Mouse (Mus musculus) layer of hippocampus, postnatal 25 days (tissue): ENCODE data around the gene Crtc1. TPM values are rescaled to one million over a fixed set of nuclear protein-coding genes. Genes with fewer than 3 reads are reported as not detected.

Experiments
- DNase-seq, 2 experiments: peaks; one replicate each; pipeline ENCODE4 v3.0.0; 2022; ENCODE audit warnings: mixed read lengths in 2 of 2, low spot score in 1 of 2; ENCODE audit errors: extremely low spot score in 1 of 2
- total RNA-seq, 2 experiments: library from RNA; stranded (reverse); gene quantifications; 2 replicates each; pipeline ENCODE4 v1.2.3; 2021

The Crtc1 gene
- 100 to 1,000 TPM; 166 to 172 TPM for total RNA-seq

DNA sequence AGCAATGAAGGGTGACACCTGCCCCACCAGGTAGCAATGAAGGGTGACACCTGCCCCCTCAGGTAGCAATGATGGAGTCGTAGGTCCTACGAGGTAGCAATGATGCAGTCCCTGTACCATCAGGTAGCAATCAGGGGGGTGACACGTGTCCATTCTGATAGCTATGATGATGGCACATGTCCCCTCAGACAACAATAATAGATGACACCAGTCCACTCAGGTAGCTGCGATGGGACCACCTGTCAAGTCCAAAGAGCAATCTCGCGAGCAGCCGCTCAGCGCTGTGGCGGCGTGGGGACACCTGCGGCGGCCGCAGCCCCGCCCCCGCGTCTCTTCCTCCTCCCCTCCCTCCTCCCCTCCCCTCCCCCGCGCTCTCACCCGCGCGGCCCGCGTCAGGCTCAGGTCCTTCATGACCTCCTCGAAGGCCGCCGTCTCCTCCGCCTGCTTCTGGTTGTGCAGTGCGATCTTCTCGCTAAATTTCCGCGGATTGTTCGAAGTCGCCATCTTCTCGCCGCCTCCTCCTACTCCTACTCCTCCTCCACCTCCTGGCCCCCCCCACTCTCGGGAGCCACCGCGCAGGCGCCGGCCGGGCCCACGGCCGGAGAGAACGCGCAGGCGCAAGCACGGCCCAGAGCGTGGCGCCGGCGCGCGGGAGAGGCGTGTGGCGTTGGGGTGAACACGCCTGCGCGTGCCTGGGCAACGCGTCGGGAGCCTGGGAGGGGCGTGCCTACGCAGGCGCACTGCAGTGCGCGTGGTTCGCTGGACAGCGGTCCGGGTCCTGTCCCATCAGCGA, at the start of gene Crtc1:
Gene Crtc1 (minus strand): TSS at position 525 of the 793 bp plus-strand sequence.
- DNase-seq: peak; percentile 92

DNA sequence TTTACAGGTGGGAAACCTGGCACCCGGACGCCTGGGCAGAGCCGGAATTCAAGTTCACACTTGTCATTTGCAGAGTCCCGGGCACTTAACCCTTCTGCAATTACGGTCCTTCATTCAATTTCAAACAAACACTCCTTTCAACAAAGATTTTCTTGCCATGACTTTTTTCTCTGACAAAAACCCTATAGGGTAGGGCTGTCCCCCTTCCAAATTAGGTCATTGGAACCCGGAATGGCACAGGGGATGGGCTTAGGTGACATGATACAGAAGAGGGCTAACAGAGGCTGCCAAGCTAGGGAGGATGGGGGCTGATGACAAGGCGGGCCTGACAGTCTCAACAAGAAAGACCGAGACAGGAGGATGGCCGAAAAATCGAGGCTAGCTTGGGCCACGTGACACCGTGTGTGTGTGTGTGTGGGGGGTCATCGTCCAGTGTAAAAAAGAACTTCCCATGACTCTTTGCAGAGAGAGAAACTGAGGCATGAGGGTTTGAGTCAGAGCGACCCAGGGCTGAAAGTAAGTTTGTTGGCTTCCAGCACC, 49.6 kb upstream of the Crtc1 start:
- no peak for DNase-seq

DNA sequence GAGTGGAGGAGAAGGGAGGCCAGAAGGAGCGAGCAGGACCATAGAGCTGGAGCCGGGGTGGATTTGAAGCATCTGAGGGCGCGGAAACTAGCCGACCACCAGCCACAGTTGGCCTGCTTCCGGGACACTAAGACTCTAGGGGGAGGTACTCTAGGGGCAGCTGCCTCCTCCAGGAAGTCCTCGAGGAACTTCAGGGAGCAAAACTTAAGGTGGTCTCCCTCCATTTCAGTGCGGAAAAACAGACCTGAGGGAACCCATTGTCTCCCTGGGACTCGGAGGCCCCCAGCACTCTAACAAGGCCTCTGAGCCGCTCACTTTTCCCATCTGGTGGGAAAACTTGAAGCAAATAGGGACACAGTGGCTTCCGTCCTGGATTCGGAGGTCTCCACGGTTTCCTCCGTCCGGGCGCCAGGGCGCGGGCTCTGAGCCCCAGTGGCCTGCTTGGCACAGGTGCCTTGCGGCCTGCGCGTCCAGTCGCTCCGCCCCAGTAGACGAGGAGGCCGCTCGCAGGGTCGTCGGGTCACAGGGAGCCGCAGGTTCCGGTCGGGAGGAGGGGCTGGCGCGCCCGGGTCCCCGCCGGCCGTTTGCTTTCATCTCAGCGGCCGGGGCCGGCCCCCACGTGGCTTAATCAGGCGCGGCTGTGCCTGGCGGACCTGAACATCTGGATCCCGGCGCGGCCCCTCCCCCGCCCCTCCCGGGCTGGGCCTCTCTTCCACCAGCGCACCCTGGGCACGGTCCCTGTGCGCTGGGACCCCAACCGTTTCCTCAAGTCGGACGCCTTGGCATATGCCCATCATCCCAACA, 48.8 kb upstream of the Crtc1 start:
- no peak for DNase-seq

DNA sequence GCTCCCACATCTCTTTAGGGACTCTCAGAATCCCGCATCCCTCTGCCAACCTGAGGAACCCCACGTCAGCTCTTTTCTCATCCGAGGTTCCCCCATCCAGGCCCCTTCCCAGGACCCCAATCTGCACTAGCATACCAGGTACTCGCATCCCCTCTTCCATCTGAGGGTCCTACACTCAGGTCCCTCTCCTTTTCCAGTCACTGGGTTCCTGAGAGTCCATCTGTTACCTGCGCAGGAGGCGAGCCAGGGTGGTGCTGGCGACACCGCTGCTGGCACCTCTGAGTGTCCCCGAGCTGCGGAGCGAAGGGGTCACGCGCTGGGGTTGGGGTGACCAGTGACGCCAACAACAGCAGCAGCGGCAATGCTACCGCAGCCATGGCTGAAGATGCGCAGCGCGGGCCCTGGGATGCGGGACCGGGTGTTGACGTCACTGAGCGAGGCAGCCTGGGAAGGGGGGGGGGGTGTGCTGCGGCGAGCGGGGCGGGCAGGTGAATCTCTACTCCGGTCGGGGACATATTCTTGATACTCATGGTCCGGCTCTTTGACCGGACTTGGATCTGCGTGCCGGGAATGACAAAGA, 47.7 kb upstream of the Crtc1 start, which contains the start of gene Tmem59l:
Gene Tmem59l (minus strand): TSS at position 418 of the 580 bp plus-strand sequence.
- no peak for DNase-seq

DNA sequence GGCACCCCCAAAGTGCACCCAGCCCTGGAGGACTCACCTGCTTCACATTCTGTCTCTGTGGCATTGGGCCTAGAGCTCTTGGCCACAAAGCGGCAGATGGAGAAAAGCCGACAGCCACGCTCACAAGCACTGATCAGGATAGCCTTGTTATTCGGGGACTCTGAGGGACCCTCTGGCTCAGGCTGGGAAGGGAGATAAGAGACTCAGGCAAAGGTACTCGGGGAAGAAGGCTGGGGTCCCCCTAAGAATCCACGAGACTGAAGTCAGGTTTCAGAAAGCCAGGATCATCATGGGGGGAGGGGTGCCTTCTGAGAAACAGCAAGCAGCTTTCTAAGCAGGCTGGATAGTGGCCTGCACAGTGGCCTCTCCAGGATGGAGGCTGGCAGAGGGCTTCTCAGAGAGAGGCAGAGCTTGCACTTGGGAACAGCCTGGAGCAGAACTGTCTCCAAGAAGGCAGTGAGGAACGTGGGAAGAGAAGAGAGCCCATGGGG, 46.9 kb upstream of the Crtc1 start:
- no peak for DNase-seq

DNA sequence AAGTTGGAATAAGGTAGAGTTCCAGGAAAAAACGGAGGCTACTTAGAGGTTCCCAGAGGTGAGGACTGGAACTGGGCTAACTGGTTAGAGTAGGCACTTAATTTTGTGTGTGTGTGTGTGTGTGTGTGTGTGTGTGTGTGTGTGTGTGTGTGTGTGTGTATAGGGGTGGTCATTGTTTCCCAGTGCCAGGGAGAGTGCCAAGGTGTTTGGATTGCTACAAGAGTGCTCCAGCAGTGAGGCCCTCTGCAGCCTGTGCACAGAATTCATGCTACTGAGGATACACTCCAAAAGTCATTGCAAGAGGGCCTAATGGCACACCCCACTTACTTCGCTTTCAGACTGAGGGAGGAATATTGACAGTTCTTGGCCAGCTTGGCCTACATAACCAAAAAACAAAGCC, 43.6 kb upstream of the Crtc1 start:
- no peak for DNase-seq

DNA sequence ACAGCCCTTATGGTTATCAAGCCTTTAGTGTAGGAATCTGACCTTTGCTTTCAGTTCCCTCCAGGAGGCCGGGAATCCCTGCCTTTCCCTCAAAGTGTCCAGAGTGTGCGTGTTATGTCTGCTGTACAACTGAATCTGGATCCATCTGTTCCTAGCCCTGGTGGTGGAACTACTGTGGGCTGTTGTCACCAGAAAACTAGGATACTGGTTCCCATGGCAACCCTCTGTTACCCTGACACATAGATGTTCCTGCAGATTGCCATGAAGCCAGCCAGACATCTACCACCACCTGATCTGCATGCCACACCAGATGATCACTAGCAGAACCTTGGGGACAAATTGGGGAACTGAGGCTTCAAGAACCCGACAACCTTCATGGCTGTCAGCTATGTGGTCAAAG, 42.5 kb upstream of the Crtc1 start:
- no peak for DNase-seq

DNA sequence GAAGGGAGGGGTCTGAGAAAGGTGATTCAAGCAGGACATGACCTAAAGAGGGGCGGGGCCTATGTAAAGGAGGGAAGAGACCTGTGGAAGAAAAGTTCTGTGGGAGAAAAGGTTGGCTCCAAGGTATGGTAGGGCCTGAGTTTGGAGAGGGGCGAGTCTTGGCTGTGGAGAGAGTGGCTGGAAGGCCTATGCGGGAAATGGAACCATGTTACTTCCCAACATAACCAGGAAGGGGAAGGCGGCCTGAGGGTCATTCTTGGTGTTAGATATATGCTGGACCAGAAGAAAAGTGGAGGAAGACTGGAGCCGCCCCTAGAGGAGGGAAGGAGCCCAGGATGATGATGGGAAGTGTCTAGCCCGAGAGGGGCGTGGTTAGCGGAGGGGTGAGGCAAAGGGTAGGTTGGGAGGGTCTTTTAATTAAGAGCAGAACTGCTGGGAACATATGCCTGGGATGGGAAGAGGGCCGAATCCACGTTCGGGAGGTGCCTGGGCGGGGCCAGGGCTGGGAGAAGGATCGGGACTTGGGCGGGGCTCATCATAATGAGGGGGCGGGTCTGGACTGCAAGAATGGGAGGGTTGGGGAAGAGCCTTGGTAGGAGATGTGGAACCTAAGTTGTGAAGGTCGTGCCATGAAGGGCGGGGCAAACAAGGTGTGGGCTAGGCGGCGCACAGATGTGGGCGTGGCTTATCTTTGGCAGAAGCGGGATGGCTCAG, 38.0 kb upstream of the Crtc1 start:
- DNase-seq: no peak

DNA sequence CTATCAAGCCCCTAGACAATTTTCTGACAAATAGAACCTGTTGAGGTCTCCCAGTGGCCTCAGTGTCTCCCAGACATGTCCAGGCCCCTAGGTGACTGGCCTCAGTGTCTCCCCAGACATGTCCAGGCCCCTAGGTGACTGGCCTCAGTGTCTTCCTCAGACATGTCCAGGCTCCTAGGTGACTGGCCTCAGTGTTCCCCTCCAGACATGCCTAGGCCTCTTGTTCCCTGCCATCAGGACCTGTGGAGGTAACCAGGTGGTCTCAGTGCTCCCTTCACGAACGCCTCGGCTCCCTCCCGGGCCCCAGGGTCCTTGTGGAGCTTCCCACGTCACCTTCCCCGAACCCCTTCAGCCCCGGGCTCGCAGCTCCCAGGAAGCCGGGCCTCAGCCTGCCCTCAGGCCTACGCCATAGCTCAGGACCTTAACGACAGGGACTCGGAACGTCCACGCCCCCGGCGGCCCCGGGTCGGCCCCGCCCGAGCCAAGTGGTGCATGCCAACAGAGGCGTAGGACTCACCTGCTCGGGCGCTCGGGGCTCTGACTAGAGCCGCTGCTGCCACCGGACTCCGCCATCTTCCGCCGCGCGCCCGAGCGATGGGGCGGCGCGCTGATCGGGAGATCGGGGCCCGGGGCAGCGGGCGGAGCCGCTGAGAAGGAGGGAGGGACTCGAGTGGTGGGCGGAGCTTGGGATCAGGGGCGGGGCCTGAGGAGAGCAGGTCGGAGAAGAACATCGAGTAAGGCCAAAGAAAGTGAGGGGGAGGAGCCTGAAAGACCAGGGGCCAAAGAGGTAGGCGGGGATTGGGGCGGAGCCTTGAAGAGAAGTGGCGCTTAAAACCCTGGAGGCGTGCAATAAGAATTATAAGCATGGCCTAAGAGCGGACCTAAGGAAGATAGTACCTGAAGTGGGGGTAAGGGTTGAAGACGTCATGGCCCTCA, 37.2 kb upstream of the Crtc1 start, which contains the start of gene Klhl26:
Gene Klhl26 (minus strand): TSS at position 636 of the 936 bp plus-strand sequence.
- DNase-seq: peak; percentile 68 to 74

DNA sequence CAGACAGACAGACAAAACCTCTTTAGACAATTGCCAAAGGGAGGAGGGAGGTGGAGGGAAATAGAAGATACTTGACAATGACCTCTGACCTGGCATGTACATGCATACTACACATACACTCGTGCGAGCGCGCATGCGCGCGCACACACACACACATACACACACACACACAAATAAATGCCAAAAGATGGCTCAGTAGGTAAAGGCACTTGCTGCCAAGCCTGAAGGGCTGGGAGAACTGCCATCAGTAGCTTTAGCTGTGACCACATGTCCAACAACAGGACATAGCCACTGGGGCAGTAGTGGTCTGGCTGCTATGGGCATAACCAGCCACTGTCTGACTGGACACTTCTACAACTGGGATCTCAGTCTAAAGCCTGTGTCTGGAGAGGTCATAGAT, 32.5 kb upstream of the Crtc1 start:
- no peak for DNase-seq

DNA sequence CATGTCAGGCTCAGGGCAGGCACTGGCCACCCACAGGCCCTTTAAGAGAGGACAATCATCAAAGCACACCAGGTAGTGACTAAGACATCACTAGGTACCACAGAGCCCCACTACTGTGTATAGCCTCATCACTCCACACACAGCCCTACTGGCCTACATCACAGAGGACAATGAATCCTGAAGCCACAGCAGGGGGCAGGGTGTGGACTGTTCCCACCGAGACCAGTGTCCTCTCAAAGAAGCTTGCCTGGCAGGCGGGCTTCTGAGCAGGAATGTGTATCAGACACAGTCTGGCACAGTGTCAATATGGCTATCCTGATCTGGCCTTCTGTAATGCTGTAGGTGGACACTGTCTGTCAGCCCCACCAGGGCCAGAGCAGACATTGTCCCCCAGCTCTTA, 30.6 kb upstream of the Crtc1 start:
- no peak for DNase-seq

DNA sequence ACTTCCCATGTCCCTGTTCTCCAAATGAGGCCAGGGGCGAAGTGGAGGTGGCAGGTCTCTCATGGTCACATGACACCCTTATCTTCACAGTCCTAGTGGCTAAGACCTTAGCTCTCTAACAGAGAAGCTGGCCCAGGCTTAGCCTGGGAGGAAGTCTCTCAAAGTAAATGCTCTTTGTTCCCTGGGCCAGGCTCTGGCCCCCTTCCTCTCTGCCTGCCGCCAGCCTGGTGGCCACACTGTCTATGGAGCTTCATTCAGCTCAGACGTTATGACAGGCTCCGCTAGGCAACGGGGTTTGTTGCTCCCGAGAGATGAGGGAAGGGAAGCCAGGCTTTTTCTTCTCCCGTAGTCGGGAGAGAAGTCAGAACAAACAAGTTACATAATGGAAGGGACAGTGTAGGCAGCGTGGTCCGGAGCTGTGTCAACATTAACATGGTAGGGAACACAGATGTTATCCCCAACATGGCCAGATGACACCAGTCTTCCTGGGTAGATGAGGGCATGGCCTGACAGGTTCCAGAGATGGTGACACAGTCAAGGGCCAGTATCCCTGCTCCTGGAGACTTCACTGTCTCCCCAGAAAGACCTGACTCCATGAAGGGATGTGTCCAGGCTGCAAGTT, 30.0 kb upstream of the Crtc1 start:
- DNase-seq: no peak

DNA sequence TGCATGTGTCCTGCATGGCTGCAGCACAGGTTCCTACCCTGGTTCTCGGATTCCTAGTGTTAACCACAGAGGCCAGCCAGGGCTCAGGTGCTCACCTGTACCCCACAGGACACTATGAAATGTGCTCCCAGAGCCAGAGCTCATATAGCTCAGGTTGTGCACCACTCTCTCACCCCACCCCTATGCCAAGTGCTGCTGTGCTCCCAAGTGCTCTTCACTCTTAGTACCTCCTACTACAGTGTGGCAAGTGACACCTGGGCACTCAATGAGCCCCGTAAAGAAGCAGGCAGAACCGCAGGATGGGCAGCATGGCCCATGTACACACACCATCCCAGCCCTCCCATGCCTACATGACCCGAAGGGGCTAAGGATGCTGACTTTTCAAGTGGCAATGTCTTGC, 29.4 kb upstream of the Crtc1 start:
- DNase-seq: no peak

DNA sequence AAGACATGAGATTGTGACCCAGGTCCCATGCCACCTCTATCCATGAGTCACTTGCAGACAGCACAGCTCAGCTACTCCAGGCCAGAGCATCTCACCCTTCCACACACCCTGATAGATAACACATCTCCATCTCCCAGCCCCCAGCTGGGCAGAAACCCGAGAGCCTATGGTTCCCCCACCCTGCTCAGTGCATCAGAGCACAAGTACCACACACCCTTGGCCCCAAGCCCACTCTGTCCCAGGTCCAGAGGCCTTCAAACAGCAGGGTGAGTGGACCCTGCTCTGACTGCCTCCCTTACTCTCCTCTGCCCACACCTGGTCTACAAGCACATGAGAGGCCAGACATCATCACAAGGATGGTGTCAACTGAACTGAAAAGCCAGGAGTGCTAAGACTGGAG, 28.5 kb upstream of the Crtc1 start:
- no peak for DNase-seq

DNA sequence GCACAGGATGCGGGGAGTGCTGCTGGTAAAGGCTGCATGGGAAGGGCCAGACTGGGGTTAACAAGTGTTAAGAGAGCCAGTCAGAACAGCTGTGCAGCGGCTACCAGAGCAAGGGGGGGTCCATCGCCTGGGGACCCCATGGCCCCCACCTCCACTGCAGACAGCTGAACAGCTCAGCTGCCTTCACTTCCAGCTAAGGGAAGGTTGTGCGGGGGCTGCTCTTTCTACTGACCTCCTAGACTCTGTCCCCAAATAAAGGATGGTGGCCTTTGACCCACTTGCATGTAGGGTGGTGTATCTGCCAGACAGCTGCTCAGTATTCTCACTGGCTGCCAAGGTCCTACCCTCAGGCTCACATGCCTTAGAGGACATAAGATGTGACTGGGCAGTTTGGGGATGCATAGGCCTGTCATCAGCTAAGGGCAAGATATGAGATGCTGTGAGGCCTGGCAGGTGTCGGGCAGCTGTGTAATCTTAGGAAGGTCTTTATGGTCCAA, 27.9 kb upstream of the Crtc1 start:
- no peak for DNase-seq

DNA sequence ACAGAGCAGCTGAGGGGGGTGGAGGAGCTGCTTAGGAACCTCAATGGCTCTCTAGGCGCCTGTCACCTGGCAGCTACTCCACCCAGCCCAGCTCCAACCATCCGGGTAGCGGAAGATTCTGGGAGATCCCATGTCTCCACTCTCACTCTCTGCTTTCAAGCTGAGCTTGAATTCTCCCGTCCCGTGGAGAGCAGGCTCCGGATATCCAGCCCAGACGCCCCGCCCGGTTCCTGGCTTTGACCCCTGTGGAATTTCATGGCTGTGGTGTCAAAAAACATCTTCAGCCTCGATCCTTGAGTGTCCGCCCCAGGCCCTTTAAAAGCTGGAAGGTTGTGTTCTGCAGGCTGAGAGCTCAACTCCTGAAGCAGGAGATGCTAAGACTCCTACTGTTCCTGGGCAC, 27.4 kb upstream of the Crtc1 start:
- no peak for DNase-seq

DNA sequence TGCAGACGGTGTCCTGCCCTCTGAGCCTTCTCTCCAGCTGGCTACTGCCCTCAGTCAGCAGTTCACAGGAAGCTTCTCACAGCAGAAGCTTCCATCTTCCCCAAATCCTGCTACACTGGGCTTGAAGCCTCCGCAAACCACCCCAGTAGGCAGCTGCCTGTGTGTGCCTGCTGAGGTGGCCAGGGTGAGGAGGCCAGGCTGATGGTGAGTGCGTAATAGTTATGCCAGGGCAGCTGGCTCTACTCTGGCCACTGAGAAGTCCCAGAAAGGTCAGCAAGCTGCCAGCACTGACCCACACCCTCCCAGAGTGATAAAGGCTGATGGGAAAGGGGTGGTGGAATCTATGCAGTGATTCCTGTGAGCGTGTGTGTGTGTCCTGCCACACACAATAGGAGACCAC, 26.9 kb upstream of the Crtc1 start:
- DNase-seq: no peak

DNA sequence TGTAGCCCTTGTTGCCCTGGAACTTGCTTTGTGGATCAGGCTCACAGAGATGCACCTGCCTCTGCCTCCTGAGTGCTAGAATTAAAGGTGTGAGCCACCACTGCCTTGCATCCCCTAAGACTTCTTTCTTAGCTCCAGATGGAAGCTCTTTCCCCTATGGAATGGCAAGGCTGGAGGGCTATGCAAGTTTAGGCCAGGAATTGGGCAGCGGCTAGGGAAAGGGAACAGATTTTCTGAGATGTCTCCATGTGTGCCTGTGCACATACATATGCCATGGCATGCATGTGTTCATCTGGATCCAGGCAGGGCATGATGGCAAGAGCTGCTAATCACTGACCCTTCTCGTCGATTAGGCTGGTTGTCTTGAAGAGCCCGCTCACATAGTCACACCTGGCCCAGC, 26.3 kb upstream of the Crtc1 start:
- no peak for DNase-seq

DNA sequence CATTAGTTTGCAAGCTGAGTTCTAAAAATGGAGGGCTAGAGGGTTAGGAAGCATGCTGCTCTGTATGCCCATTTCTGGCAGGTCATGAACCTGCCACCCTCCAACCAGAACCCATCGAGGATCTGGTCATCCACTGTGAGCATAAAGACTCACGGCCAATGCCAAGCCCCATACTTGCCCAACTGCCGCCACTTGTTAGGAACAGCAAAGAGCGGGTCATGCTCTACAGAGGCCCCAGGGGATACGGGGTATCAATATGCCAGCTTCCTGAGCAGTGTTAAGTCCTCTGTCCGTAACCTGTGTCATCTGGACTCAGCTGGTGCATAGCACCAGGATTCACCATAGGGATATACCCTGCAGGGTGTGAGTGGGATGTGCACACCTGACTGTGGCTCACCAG, 24.8 kb upstream of the Crtc1 start:
- no peak for DNase-seq
